Mouse (Mus musculus) myocyte (in vitro differentiated cells): ENCODE results near the gene Gnaq.

Experiments
- CEBPB ChIP-seq: IDR thresholded peaks from 2 replicates; pipeline ENCODE4 v1.6.1; 2011; ENCODE audit warnings: mild to moderate bottlenecking, moderate library complexity; ENCODE audit not compliant: poor library complexity, insufficient read depth, severe bottlenecking
- E2F4 ChIP-seq: IDR thresholded peaks from one replicate; pipeline ENCODE4 v1.6.1; 2011; ENCODE audit warnings: mild to moderate bottlenecking, control low read depth, moderate library complexity; ENCODE audit not compliant: insufficient read depth
- MAX ChIP-seq: IDR thresholded peaks from one replicate; pipeline ENCODE4 v1.6.1; 2011; ENCODE audit warnings: low read depth, mild to moderate bottlenecking, control low read depth
- MYOD1 ChIP-seq, 3 experiments: IDR thresholded peaks; one replicate each; pipeline ENCODE4 v1.6.1; 2011; ENCODE audit warnings: control low read depth in 2 of 3, low read depth in 2 of 3, mild to moderate bottlenecking in 2 of 3, moderate library complexity in 1 of 3; ENCODE audit not compliant: insufficient read length in 2 of 3, control insufficient read depth in 1 of 3
- MYOG ChIP-seq, 3 experiments: IDR thresholded peaks; one replicate each; pipeline ENCODE4 v1.6.1; 2011; ENCODE audit warnings: control low read depth in 2 of 3, low read depth in 2 of 3, mild to moderate bottlenecking in 2 of 3; ENCODE audit not compliant: insufficient read length in 2 of 3, control insufficient read depth in 1 of 3, insufficient read depth in 1 of 3
- POLR2A ChIP-seq: IDR thresholded peaks from one replicate; pipeline ENCODE4 v1.6.1; 2011; ENCODE audit warnings: low read depth, mild to moderate bottlenecking, control low read depth, moderate library complexity; ENCODE audit not compliant: insufficient read length
- REST ChIP-seq: IDR thresholded peaks from one replicate; pipeline ENCODE4 v1.6.1; 2011; ENCODE audit warnings: mild to moderate bottlenecking, control low read depth, moderate library complexity; ENCODE audit not compliant: insufficient read depth, insufficient read length
- SRF ChIP-seq: IDR thresholded peaks from one replicate; pipeline ENCODE4 v1.6.1; 2011; ENCODE audit warnings: low read depth; ENCODE audit not compliant: control insufficient read depth, insufficient read length
- USF1 ChIP-seq: IDR thresholded peaks from one replicate; pipeline ENCODE4 v1.6.1; 2011; ENCODE audit warnings: low read depth, mild to moderate bottlenecking, control low read depth, moderate library complexity

DNA sequence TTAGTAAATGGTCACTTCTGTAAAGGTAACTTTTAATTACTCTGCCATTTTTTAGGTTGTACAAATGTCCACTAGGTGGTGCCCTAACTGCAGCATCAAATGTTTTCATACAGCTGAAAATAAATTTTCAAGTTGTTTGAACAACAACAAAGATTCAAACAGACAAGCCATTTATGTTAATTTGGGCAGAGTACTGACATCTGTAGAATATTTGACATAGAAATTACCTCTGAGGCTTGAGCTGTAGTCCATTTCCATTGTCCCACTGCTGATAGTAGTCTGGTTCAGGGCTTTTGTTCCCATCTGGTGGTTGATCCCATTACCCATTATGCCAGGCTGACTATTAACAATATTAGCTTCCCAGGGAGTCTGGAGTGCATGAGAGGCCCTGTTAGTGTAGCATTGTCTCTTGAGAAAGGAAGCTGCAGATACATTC, 221.1 kb downstream of the Gnaq start:
- TF ChIP-seq POLR2A (no peak), MAX (no peak), REST (no peak), E2F4 (no peak), CEBPB (no peak), MYOG (IDR thresholded peaks at IDR 0.05; ENCODE audit: control insufficient read depth in 1 of 3, insufficient read depth in 1 of 3, insufficient read length in 2 of 3, low read depth in 2 of 3) (no peak), USF1 (no peak), MYOD1 (IDR thresholded peaks at IDR 0.05; ENCODE audit: control insufficient read depth in 1 of 3, insufficient read length in 2 of 3, low read depth in 2 of 3) (no peak), SRF (no peak)
